Mouse (Mus musculus) thymus, adult 2 months (tissue): ENCODE results near the gene Tenm4.

Source experiments
- CTCF ChIP-seq: fragments of 200-500 bp; IDR thresholded peaks from 2 replicates; pipeline ENCODE4 v1.5.1; 2012; ENCODE audit warnings: mild to moderate bottlenecking, control low read depth, low read length, moderate library complexity, borderline replicate concordance; ENCODE audit not compliant: control insufficient read depth, poor library complexity, insufficient read depth; ENCODE audit errors: extremely low read depth
- POLR2A ChIP-seq: fragments of 200-500 bp; IDR thresholded peaks from 2 replicates; pipeline ENCODE4 v1.6.1; 2012; ENCODE audit warnings: mild to moderate bottlenecking, low read length, control low read depth, moderate library complexity; ENCODE audit not compliant: control insufficient read depth, poor library complexity, insufficient read depth; ENCODE audit errors: extremely low read depth

GRCm38 (mm10) chr7:96604091-96604745 lies 433.2 kb downstream of the Tenm4 start:
- TF ChIP-seq POLR2A (no peak), CTCF (no peak)
